Mouse (Mus musculus) MN1 (cell line): Measurements from ENCODE around the gene Dhx29.
A peak's percentile ranks its signal among the peaks of the same experiment; 100 is the strongest.

Experiments
- DNase-seq: peaks from one replicate; pipeline ENCODE4 v3.0.0-alpha.2; 2016; ENCODE audit warnings: low spot score

Dhx29 gene

DNA sequence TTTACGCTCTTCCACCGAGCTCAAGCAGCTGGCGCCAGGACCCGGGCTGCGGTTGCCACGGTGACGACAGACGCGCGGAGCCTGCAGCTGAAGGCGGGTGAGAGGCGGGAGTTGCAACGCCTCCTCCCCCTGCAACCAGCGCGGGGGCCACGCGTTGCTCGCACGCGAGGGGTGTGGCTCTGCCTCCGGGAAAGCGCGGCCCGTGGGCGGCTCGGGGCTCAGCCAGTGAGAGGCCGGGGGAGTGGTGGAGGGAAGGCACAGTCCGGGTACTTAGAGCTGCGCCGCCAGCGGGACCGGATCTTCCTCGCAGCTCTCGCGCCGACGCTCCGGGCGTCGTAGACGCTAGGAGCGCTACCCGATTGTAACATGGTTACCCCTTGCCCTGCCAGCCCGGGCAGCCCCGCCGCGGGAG lies 60.3 kb downstream of the Dhx29 start, which contains the start of gene Ccno:
Gene Ccno, plus strand, starts transcription at position 271 of the 412 bp plus-strand sequence.
- peak; percentile 98 for DNase-seq

DNA sequence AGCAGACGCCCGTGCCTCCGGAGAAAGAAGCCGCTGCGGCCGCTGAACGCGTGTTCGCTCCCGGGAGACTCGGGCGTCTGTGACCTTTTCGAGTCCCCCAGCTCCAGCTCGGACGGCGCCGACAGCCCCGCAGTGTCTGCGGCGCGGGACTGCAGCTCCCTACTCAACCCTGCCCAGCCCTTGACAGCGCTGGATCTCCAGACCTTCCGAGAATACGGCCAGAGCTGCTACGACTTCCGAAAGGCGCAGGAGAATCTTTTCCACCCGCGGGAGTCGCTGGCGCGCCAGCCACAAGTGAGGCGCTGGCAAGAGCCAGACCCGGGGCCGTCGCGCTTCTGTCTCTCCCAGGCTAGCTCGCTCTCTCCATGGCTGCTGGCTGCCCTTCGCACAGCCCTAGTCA lies 60.7 kb downstream of the Dhx29 start:
- peak; percentile 69 for DNase-seq

DNA sequence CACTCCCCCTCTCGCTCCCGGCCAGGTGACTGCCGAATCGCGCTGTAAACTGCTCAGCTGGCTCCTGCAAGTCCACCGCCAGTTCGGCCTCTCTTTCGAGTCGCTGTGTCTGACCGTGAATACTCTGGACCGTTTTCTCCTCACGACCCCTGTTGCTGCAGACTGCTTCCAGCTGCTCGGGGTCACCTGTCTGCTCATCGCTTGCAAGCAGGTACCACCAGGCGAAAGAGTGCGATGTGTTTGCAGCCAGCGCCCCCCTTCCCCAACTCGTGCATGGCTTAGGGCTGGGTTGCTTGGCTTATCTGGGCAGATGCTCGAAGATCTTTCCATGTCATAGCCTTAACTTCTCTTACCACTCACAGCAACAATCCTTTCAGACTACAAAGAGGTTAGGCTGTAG lies 61.6 kb downstream of the Dhx29 start:
- DNase-seq = peak; percentile 22

DNA sequence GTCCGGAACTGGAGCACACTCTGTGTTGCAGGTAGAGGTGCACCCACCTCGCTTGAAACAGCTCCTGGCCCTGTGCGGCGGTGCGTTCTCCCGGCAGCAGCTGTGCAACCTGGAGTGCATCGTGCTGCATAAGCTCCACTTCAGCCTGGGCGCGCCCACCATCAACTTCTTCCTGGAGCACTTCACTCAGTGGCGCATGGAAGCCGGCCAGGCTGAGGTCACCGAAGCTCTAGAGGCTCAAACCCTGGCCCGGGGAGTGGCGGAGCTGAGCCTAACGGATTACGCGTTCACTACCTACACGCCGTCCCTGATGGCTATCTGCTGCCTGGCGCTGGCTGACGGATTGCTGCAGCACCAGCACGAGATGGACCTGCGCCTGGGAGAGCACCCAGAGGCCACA lies 62.3 kb downstream of the Dhx29 start:
- peak; percentile 27 for DNase-seq

DNA sequence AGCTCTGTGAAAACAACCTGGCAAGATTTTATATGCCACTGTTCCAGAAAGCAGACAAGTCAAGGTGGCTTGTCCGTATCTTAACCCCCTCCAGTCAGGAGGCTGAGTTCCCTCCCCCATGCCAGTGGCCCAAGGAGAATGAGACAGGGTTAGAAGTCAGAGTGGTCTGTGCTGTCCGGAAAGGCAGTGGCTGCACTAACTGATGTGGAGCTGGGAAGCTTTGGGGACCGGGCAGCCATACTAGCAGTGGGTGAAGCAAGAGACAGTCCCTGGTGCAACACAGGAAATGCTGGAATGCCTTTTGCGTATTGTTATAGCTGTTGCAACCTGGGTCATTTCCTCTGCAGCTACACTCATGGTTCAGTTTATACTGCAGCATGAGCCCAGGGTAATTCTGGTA lies 63.1 kb downstream of the Dhx29 start:
- DNase-seq = no peak

DNA sequence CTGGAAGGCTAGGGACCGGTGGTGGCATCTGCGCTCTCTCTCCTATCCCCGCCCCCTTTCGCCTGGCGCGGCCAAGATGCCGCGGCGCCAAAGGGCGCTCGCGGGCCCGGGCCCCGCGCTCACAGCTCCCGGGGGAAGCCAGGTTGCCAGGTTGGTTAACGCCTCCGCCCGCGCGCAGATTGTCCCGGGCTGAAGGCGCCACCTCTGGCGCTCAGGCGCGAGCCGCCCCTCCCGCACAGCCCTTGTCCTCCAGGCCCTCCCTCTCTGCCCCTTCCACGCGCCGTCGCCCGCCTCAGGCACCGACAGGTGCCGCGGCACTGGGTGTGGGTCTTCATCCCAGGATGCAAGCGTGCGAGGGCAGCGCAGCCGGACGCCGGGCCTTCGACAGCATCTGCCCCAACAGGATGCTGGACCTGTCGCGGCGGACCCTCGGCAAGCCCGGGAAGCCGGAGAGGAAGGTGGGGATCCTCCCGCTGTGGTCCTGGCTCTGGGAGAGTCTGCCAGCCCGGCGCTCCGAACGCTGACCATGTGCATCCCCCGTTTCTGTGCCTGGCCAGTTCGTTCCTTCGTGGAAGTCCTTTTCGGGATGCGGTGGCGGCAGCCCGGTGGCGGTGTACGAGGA lies 66.4 kb downstream of the Dhx29 start, which contains the start of gene Mcidas:
Gene Mcidas, plus strand, starts transcription at position 315 of the 622 bp plus-strand sequence.
- peak; percentile 28 for DNase-seq

DNA sequence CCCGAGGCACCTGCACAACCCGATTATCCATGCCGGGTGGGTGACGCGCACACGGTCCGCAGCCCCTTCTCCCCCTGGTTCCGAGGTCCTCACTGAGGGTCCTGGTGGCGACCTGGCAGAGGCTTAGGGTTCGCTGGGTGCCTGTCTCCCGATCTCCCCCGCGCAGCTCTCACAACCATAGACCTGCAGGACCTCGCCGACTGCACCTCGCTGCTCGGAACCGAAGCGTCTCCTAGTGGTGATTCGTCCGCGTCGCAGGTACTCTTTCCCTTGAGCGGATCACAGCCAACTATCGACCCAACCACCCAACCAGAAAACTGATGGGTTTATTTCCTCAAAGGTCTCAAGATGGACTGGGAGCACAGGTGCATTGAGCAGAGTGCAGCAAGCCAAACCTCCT lies 66.9 kb downstream of the Dhx29 start:
- peak; percentile 60 for DNase-seq

DNA sequence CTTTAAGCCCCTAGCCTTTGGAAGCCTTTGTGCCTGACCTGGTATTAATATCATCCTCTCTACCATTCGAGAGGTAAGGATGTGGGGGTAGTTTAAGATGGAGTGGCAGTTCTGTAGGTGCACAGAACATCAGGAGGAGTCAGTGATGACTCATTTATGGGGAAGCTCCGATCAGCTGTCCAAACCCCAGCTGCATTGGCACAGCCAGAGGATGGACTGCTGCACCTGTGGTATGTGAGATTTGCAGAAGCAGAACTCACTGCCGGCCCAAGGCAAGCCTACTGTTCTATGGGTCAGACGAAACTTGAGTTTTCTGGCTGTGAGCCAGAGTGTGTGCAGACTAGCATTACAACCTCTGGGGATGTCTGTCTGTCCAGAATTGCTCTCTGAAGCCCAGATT lies 69.2 kb downstream of the Dhx29 start:
- DNase-seq = no peak

DNA sequence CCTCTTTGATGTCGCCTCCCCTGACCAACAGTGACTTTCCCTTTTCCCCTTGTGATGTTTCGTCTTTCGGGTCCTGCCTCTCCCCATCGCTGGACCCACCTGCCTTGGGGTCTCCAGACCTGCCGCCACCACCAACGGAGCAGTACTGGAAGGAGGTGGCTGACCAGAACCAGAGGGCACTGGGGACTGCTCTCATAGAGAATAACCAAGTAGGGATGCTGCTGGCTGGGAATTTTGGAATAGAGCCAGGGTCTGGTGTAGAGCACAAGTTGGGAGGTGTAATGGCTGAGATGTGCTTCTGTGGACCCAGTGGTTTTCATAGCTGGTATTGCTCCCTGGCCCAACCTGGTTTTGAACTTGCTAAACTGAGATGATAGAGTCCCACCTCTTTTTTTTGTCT lies 70.1 kb downstream of the Dhx29 start:
- no peak for DNase-seq

DNA sequence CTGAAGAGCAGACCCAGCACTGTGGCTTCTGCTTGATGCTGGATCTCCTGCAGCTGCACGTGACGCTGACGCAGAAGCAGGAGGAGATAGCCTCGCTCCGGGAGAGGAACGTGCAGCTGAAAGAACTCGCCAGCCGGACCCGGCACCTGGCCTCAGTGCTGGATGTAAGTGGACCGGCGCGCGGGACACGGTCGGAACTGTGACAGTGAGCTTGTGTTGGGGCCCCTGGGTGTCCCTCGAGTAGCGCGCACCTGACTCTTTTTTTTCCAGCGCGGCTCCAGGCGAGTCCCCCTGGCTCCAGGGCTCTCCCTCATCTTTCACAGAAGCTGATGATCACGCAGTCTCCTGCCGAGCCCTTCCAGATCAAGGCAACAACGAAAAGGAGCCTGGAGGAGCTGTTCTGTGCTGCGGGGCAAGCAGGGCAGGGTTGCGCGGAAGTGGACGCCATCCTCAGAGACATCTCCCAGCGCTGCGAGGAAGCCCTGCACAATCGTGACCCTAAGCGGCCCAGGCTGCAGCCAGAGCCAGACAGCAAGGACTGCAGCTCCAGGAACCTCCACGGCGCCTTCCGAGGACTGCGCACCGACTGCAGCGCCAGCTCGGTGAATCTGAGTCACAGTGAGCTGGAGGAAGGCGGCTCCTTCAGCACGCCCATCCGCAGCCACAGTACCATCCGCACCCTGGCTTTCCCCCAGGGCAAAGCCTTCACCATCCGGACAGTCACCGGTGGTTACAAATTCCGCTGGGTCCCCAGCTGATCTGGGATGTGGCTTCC lies 71.4 kb downstream of the Dhx29 start:
- DNase-seq = peak; percentile 40

DNA sequence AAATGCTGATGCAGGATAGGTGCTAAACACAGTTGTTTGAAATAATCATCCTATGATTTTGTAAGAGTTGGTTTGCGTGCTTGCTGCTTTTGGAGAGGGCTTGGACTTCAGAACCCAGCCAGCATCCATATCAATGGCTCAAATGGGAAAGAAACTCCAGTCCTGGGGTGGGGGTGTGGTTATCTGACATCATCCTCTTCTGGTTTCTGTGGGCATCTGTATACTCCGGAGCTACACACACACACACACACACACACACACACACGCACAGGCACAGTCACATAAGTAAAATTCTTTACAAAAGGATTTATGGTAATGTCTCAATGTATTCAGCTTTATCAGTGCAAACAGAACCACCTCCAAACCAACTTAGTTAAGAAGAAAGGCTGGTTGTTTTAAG lies 72.8 kb downstream of the Dhx29 start:
- DNase-seq = no peak

DNA sequence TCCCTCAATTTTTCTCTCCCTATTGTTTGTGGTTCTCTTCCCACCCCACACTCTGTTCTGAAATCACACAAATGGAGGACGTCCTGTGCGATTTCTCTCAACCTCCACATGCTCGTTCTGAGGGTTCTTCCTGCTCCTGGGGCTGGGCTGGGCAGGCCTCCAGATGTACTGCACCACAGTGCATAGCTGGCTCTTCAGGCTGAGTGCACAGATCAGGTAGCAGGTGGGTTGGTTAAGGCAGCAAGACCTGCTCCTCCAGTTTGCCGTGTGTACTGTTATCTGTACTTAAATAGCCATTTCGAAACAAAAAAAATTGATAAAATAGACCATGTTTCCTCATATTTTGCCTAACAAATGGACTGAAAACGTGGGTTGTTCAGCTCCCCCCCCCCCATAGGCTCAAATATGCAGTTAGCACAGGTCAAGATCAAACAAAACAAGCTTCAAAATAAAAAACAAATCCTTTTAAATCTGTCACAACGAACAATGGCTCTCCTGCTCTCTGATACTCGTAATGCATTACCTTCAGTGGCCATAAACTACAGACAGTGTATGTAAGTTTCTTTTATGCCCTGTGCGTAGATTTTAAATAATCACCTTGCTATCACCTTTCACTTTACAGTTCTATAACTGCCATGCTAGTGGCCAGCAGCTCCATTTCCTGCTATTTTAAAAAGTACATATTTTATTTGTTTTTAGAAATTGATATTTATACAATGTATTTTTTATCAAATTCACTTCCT lies 73.5 kb downstream of the Dhx29 start:
- no peak for DNase-seq

DNA sequence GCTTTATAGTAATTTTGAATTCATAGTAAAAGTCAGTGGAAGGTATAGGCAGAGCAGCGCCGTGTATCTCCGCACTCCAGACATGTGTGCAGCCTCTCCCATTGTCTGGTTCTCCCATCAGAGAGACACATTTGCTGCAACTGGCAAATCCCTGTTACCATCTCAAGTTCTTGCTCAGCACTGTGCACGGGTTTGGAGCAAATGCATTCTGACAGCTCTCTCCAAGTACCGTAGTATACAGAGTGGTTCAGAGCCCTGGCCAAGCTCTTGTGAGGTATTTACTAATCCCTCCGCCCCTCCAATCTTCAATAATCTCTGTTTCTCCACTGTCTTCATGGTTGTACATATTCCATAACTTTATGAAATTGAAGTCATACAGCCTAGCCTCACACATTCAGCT lies 85.4 kb downstream of the Dhx29 start:
- no peak for DNase-seq

DNA sequence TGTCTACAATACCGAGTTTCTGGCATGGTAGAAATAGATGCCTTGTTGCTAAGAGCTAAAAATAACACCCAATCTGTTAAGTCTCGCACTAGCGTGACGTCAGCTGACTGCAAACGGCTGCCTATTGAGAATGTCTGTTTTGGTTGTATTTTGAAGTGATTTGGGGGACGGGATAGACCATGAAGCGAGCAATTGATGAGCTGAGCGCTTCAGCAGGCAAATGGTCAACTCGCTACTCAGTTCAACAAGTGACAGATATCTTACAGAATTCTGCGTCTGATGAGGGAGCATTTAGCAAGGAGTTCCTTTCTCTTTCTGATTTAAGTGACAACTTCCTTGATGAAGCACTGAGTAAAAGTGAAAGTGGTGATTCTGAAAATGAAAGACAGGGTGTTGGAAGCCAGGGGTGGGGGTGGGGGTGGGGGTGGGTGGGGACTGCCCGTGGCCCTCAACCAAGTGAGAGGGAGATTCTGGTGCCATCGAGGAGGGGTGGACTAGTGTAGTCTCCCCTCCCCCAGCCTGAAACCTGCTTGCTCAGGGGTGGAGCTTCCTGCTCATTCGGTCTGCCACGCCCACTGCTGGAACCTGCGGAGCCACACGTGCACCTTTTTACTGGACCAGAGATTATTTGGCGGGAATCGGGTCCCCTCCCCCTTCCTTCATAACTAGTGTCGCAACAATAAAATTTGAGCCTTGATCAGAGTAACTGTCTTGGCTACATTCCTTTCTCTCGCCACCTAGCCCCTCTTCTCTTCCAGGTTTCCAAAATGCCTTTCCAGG lies 86.1 kb downstream of the Dhx29 start:
- peak; percentile 36 for DNase-seq
